Mouse (Mus musculus): ENCODE data around the gene Hlf.

DNA sequence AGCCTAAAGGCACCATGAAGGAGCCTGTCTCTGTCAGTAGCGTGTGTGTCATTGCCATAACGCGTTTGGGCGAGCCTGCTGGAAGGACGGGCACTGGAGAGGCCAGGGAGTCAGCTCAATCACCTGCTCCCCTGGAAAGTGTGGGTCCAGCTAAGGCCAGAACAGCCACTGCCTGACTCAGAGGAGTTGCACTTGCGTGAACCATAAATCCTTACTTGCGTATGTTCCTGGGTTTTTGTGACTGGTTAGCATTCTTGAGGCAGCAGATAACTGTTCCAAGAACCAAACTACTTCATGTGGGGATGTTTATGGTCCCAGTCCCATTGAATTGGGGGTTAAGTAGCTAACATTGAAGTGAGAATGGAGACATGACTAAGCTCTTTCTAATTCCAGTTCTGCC, 38.0 kb downstream of the Hlf start:
- TF ChIP-seq MYOD1 (IDR thresholded peaks at IDR 0.05; ENCODE audit: control insufficient read depth in 1 of 3, insufficient read length in 2 of 3, low read depth in 2 of 3) (peak in 1 of 3 experiments; percentile 70), MYOG (IDR thresholded peaks at IDR 0.05; ENCODE audit: control insufficient read depth in 1 of 3, insufficient read depth in 1 of 3, insufficient read length in 2 of 3, low read depth in 2 of 3) (peak in 1 of 3 experiments; percentile 47), POLR2A (IDR thresholded peaks at IDR 0.05; ENCODE audit: insufficient read length, low read depth) (no peak), E2F4 (IDR thresholded peaks at IDR 0.05; ENCODE audit: insufficient read depth) (no peak), SRF (IDR thresholded peaks at IDR 0.05; ENCODE audit: control insufficient read depth, insufficient read length, low read depth) (no peak), MAX (IDR thresholded peaks at IDR 0.05; ENCODE audit: low read depth) (no peak), POLR2AphosphoS2 (IDR thresholded peaks at IDR 0.05; ENCODE audit: insufficient read length, low read depth) (no peak), TCF12 (IDR thresholded peaks at IDR 0.05; ENCODE audit: insufficient read depth, poor library complexity, severe bottlenecking) (no peak), TCF3 (IDR thresholded peaks at IDR 0.05; ENCODE audit: insufficient read length, low read depth) (no peak), CEBPB (IDR thresholded peaks at IDR 0.05; ENCODE audit: insufficient read depth, poor library complexity, severe bottlenecking) (no peak)

All from myocyte (in vitro differentiated cells).